Mouse (Mus musculus) hindlimb bud, embryonic 11.5 days (tissue): ENCODE data around the gene Cma1.
"Not testable (repeated sequence)": the region's sequence is repeated elsewhere in the genome, so short reads cannot be mapped to it uniquely, and the experiment has no call there.

Experiments
- DNase-seq: peaks from one replicate; pipeline ENCODE4 v3.0.0-alpha.2; 2012; ENCODE audit warnings: low read depth, low spot score; ENCODE audit errors: extremely low spot score

The Cma1 gene

GRCm38 (mm10) chr14:55944575-55944974 lies at the start of gene Cma1:
TSS of gene Cma1 (minus strand) at chr14:55944675.
- DNase-seq: no peak

GRCm38 (mm10) chr14:55987464-55987863 lies 43.0 kb upstream of the Cma1 start:
- not testable (repeated sequence) for DNase-seq

GRCm38 (mm10) chr14:55963900-55964299 lies 19.4 kb upstream of the Cma1 start:
- not testable (repeated sequence) for DNase-seq

- peak; percentile 31 for DNase-seq
These were observed 18.8 kb upstream of the Cma1 start for GRCm38 (mm10) chr14:55963263-55963662.

- DNase-seq: no peak
These were observed 6.0 kb upstream of the Cma1 start, which contains the start of gene Cma2 for GRCm38 (mm10) chr14:55950346-55951030. TSS of gene Cma2 (plus strand) at chr14:55950980.

GRCm38 (mm10) chr14:55946269-55946969 lies 1.9 kb upstream of the Cma1 start:
- no peak for DNase-seq

- DNase-seq: no peak
These were observed 874 bp downstream of the Cma1 start for GRCm38 (mm10) chr14:55943601-55944000.

- DNase-seq: no peak
These were observed 4.2 kb downstream of the Cma1 start for GRCm38 (mm10) chr14:55940070-55940800.

- DNase-seq: no peak
These were observed 10.9 kb downstream of the Cma1 start for GRCm38 (mm10) chr14:55933586-55933985.

- no peak for DNase-seq
These were observed 15.0 kb downstream of the Cma1 start for GRCm38 (mm10) chr14:55929263-55929997.

- no peak for DNase-seq
These were observed 17.6 kb downstream of the Cma1 start for GRCm38 (mm10) chr14:55926847-55927246.

- no peak for DNase-seq
These were observed 21.8 kb downstream of the Cma1 start for GRCm38 (mm10) chr14:55922475-55923232.

- peak; percentile 99 for DNase-seq
These were observed 26.0 kb downstream of the Cma1 start for GRCm38 (mm10) chr14:55918240-55919082.

- no peak for DNase-seq
These were observed 31.1 kb downstream of the Cma1 start for GRCm38 (mm10) chr14:55913406-55913805.

- DNase-seq: no peak
These were observed 39.0 kb downstream of the Cma1 start for GRCm38 (mm10) chr14:55905518-55905917.

- DNase-seq: no peak
These were observed 44.1 kb downstream of the Cma1 start for GRCm38 (mm10) chr14:55900414-55900755.

GRCm38 (mm10) chr14:55899701-55900413 lies 44.6 kb downstream of the Cma1 start, which contains the start of gene Sdr39u1:
TSS of gene Sdr39u1 (minus strand) at chr14:55900293.
- no peak for DNase-seq

- DNase-seq: no peak
These were observed 45.5 kb downstream of the Cma1 start for GRCm38 (mm10) chr14:55898947-55899346.

GRCm38 (mm10) chr14:55897671-55898070 lies 46.8 kb downstream of the Cma1 start:
- DNase-seq: no peak
